Mouse (Mus musculus): ENCODE measurements around the gene Tbkbp1.

DNA sequence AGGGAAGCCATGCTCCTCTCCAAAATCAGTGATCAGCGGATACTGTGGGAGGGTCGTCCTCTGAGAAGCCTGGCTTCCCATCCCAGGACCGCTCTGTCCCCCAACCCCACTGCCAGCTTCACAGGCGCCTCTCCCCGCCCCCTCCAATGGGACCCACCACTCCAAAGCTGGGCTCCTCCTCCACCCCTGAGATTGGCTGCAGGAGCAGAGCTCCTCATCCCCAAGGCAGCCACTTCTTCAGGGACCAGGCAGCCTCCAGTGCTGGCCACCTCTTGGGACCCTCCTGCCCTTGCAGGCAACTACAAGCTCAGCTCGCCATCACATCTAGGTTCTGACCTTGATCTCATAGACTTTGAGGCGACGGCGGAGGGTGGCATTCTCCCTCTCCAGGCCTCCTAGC lies 2.3 kb downstream of the Tbkbp1 start:
- TF ChIP-seq CTCF (IDR thresholded peaks at IDR 0.05; ENCODE audit: low read depth, low read length) (no peak), POLR2A (IDR thresholded peaks at IDR 0.05; ENCODE audit: extremely low read depth, insufficient read depth, low read length) (no peak)
